Comparison of ENCODE assay signal across 7 mouse cellular contexts in genomic region chr7:79721386-79721977, GRCm38 (mm10). TPM values are rescaled to one million over a fixed set of nuclear protein-coding genes. Genes with fewer than 3 reads are reported as not detected.
DNase-seq lines count a peak whose midpoint lies in the region; ATAC-seq and TF ChIP-seq lines count a peak whose summit lies in the region.

No protein-coding gene starts in this region.

- H3K27me3 ChIP-seq in heart, adult 2 months (ENCODE audit: control insufficient read depth, insufficient read depth, low read length): no peaks in the 10 kb centered on the region; the same call in 1 of the 2 replicates
- H3K27me3 ChIP-seq in intestine, embryonic 16.5 days (replicated peaks; ENCODE audit: control insufficient read depth, insufficient read depth, low read length): no peaks in the 10 kb centered on the region; the same call in 1 of the 2 replicates
- H3K27me3 ChIP-seq in liver, embryonic 15.5 days: peaks cover 64% of the 10 kb centered on the region

- H3K4me1 ChIP-seq in cortical plate, adult 2 months (ENCODE audit: control insufficient read depth, insufficient read depth, low read length): no peaks in the 10 kb centered on the region
- H3K4me1 ChIP-seq in heart, adult 2 months (ENCODE audit: control insufficient read depth, insufficient read depth, low read length): no peaks in the 10 kb centered on the region
- H3K4me1 ChIP-seq in intestine, embryonic 16.5 days (ENCODE audit: control insufficient read depth, insufficient read depth, low read length): no peaks in the 10 kb centered on the region
- H3K4me1 ChIP-seq in liver, embryonic 15.5 days (replicated peaks): peaks cover 6% of the 10 kb centered on the region

- peak; percentile 94 for ATAC-seq in activated CD4-positive, CD25-positive, alpha-beta regulatory T cell, adult 4 months
- peak; percentile 87 for ATAC-seq in intestine, embryonic 16.5 days
- peak; percentile 34; the same call in 1 of the 2 replicates for ATAC-seq in liver, embryonic 15.5 days (ENCODE audit: insufficient read depth)

- TF ChIP-seq EP300 in heart, adult 2 months (IDR thresholded peaks at IDR 0.05; ENCODE audit: insufficient read depth, low read depth, low read length): no peak

- H3K4me3 ChIP-seq in cortical plate, adult 2 months (ENCODE audit: insufficient read depth, low read length): peak overlapping the region; percentile 38
- peak overlapping the region; percentile 68 for H3K4me3 ChIP-seq in heart, adult 2 months
- H3K4me3 ChIP-seq in intestine, embryonic 16.5 days (ENCODE audit: low read length): peak overlapping the region; percentile 68
- H3K4me3 ChIP-seq in liver, embryonic 15.5 days (replicated peaks): peak overlapping the region; percentile 52

- TF ChIP-seq POLR2A in cortical plate, adult 2 months (IDR thresholded peaks at IDR 0.05; ENCODE audit: extremely low read depth, insufficient read depth, low read length): peak; percentile 19; the same call in 1 of the 2 replicates
- TF ChIP-seq POLR2A in heart, adult 2 months (IDR thresholded peaks at IDR 0.05; ENCODE audit: insufficient read depth, low read depth, low read length): no peak

- H3K9me3 ChIP-seq in intestine, embryonic 16.5 days (ENCODE audit: control insufficient read depth, low read length): no peaks in the 10 kb centered on the region
- no peaks in the 10 kb centered on the region for H3K9me3 ChIP-seq in liver, embryonic 15.5 days (replicated peaks)

- H3K4me2 ChIP-seq in intestine, embryonic 16.5 days (ENCODE audit: low read depth, low read length): peak overlapping the region; percentile 97
- H3K4me2 ChIP-seq in liver, embryonic 15.5 days: peak overlapping the region; percentile 64

- intact Hi-C loops in heart, adult 2 months (cut with DNase I): no loop called here

- no peak for TF ChIP-seq CTCF in cortical plate, adult 2 months (IDR thresholded peaks at IDR 0.05; ENCODE audit: extremely low read depth, insufficient read depth, low read length)
- TF ChIP-seq CTCF in heart, adult 2 months (IDR thresholded peaks at IDR 0.05): no peak

- DNase-seq in heart, adult 2 months: peak; percentile 72 to 75
- peak; percentile 73 for DNase-seq in neural tube, embryonic 10.5 days (ENCODE audit: extremely low spot score, low spot score)
- peak; percentile 80 for DNase-seq in thymus, postnatal 0 days (ENCODE audit: low spot score)

- H3K27ac ChIP-seq in cortical plate, adult 2 months (ENCODE audit: insufficient read depth, low read length): no peak overlapping the region
- peak overlapping the region; percentile 62 for H3K27ac ChIP-seq in heart, adult 2 months
- peak overlapping the region; percentile 43; the same call in 1 of the 2 replicates for H3K27ac ChIP-seq in intestine, embryonic 16.5 days (ENCODE audit: low read length)
- H3K27ac ChIP-seq in liver, embryonic 15.5 days (replicated peaks): no peak overlapping the region

- 1% methylated on average over 48 of the region's 48 CpGs for WGBS in heart, adult 2 months
- under 1% methylated on average over 48 of the region's 48 CpGs for WGBS in intestine, embryonic 16.5 days
- WGBS in liver, embryonic 15.5 days (ENCODE audit: insufficient replicate concordance): under 1% methylated on average over 48 of the region's 48 CpGs

- H3K79me2 ChIP-seq in heart, adult 2 months (replicated peaks; ENCODE audit: control insufficient read depth, insufficient read depth, low read length): no peaks in the 10 kb centered on the region

- H3K36me3 ChIP-seq in heart, adult 2 months (ENCODE audit: control insufficient read depth, insufficient read depth, low read length): no peaks in the 10 kb centered on the region
- H3K36me3 ChIP-seq in intestine, embryonic 16.5 days (ENCODE audit: control insufficient read depth, insufficient read depth, low read length): no peaks in the 10 kb centered on the region
- no peaks in the 10 kb centered on the region for H3K36me3 ChIP-seq in liver, embryonic 15.5 days (replicated peaks)

- peak overlapping the region; percentile 80 for H3K9ac ChIP-seq in heart, adult 2 months (ENCODE audit: low read depth, low read length)
- peak overlapping the region; percentile 83 for H3K9ac ChIP-seq in intestine, embryonic 16.5 days (ENCODE audit: low read depth, low read length)
- H3K9ac ChIP-seq in liver, embryonic 15.5 days: no peak overlapping the region; the same call in 1 of the 2 replicates

RNA-seq across cellular contexts. Expression of gene Kif7, which starts 6.0 kb away (rescaled TPM):
- polyA plus RNA-seq in activated CD4-positive, CD25-positive, alpha-beta regulatory T cell, adult 4 months (2017; shearing (Covaris generic)): under 1 TPM; 0.29 to 0.74 TPM
- polyA plus RNA-seq in cortical plate, adult 2 months (2012; rRNA removed): 1.5 TPM in 2 replicates
- 1 to 10 TPM; 1.2 to 1.3 TPM for total RNA-seq in heart, adult 2 months (2021)
- polyA plus RNA-seq in heart, adult 2 months (2012; rRNA removed): 0.80 and 0.94 TPM in 2 replicates
- 1.2 and 1.4 TPM in 2 replicates for polyA plus RNA-seq in intestine, embryonic 16.5 days (2015; fragmentation: Nextera tagmentation; extraction: Ambion mirVana)
- polyA plus RNA-seq in liver, embryonic 15.5 days (2015; fragmentation: Nextera tagmentation; extraction: Ambion mirVana): 0.32 and 0.35 TPM in 2 replicates
- 2.2 and 2.5 TPM in 2 replicates for polyA plus RNA-seq in thymus, postnatal 0 days (2015; fragmentation: Nextera tagmentation; extraction: Ambion mirVana)

RNA-seq across cellular contexts. Expression of gene Plin1, which starts 11.2 kb away (rescaled TPM):
- not detected for polyA plus RNA-seq in activated CD4-positive, CD25-positive, alpha-beta regulatory T cell, adult 4 months (2017; shearing (Covaris generic))
- polyA plus RNA-seq in cortical plate, adult 2 months (2012; rRNA removed): 0.23 TPM in 1 of 2 replicates, not detected in the other
- 10 to 100 TPM in 1 of 2 experiments, 1 to 10 TPM in 1; 6.8 to 10.4 TPM for total RNA-seq in heart, adult 2 months (2021)
- 30.5 and 55.2 TPM in 2 replicates for polyA plus RNA-seq in heart, adult 2 months (2012; rRNA removed)
- polyA plus RNA-seq in intestine, embryonic 16.5 days (2015; fragmentation: Nextera tagmentation; extraction: Ambion mirVana): not detected in 2 replicates
- not detected in 2 replicates for polyA plus RNA-seq in liver, embryonic 15.5 days (2015; fragmentation: Nextera tagmentation; extraction: Ambion mirVana)
- polyA plus RNA-seq in thymus, postnatal 0 days (2015; fragmentation: Nextera tagmentation; extraction: Ambion mirVana): 1.1 TPM in 1 of 2 replicates, not detected in the other

RNA-seq across cellular contexts. Expression of gene Pex11a, which starts 21.4 kb away (rescaled TPM):
- 1 to 10 TPM; 2.6 to 2.7 TPM for polyA plus RNA-seq in activated CD4-positive, CD25-positive, alpha-beta regulatory T cell, adult 4 months (2017; shearing (Covaris generic))
- polyA plus RNA-seq in cortical plate, adult 2 months (2012; rRNA removed): 11.4 and 12.4 TPM in 2 replicates
- 10 to 100 TPM; 18.1 to 19.0 TPM for total RNA-seq in heart, adult 2 months (2021)
- 16.4 and 21.9 TPM in 2 replicates for polyA plus RNA-seq in heart, adult 2 months (2012; rRNA removed)
- polyA plus RNA-seq in intestine, embryonic 16.5 days (2015; fragmentation: Nextera tagmentation; extraction: Ambion mirVana): 12.7 and 12.8 TPM in 2 replicates
- 3.4 and 3.8 TPM in 2 replicates for polyA plus RNA-seq in liver, embryonic 15.5 days (2015; fragmentation: Nextera tagmentation; extraction: Ambion mirVana)
- polyA plus RNA-seq in thymus, postnatal 0 days (2015; fragmentation: Nextera tagmentation; extraction: Ambion mirVana): 5.7 and 6.1 TPM in 2 replicates

RNA-seq across cellular contexts. Expression of gene Wdr93, which starts 21.5 kb away (rescaled TPM):
- under 1 TPM in 1 of 2 experiments, not detected in 1; 0.27 TPM for polyA plus RNA-seq in activated CD4-positive, CD25-positive, alpha-beta regulatory T cell, adult 4 months (2017; shearing (Covaris generic))
- polyA plus RNA-seq in cortical plate, adult 2 months (2012; rRNA removed): 0.15 and 0.48 TPM in 2 replicates
- under 1 TPM in 1 of 2 experiments, not detected in 1; 0.10 TPM for total RNA-seq in heart, adult 2 months (2021)
- 0.20 and 0.31 TPM in 2 replicates for polyA plus RNA-seq in heart, adult 2 months (2012; rRNA removed)
- polyA plus RNA-seq in intestine, embryonic 16.5 days (2015; fragmentation: Nextera tagmentation; extraction: Ambion mirVana): 0.15 and 0.24 TPM in 2 replicates
- polyA plus RNA-seq in liver, embryonic 15.5 days (2015; fragmentation: Nextera tagmentation; extraction: Ambion mirVana): 0.05 and 0.08 TPM in 2 replicates
- 0.13 and 0.31 TPM in 2 replicates for polyA plus RNA-seq in thymus, postnatal 0 days (2015; fragmentation: Nextera tagmentation; extraction: Ambion mirVana)

Comparison
In these comparisons a context has a peak if more than half of its experiments do, and no peak if none do; other contexts are left out.
1. ATAC-seq: peak in every context shown above with its lines; median percentile 94 in activated CD4-positive, CD25-positive, alpha-beta regulatory T cell, adult 4 months; 87 in intestine, embryonic 16.5 days; 34 in liver, embryonic 15.5 days.
2. H3K27ac ChIP-seq: peak in heart, adult 2 months (single experiment) and intestine, embryonic 16.5 days (single experiment); none in cortical plate, adult 2 months (single experiment) and liver, embryonic 15.5 days (single experiment).
3. RNA of gene Plin1, which starts 11.2 kb away (polyA plus RNA-seq): 30.5 to 55.2 TPM in heart, adult 2 months; 1.1 TPM in thymus, postnatal 0 days, not detected in intestine, embryonic 16.5 days, 0.23 TPM in cortical plate, adult 2 months, not detected in activated CD4-positive, CD25-positive, alpha-beta regulatory T cell, adult 4 months and not detected in liver, embryonic 15.5 days; every median in the first group is over 10 times any median in the second.
4. Peak in every context shown above with its lines, with median percentiles within 50 percentile points of each other: H3K4me3 ChIP-seq and DNase-seq.